Mouse (Mus musculus) MEL (cell line): ENCODE data around the gene Tmtc3.

Source experiments
- CTCF ChIP-seq, 3 experiments: IDR thresholded peaks in 2 of 3; conservative IDR thresholded peaks in 1 of 3; 2 replicates each; pipeline ENCODE4 v1.5.1; 2011 to 2012; ENCODE audit warnings: low read length in 3 of 3, low read depth in 2 of 3, mild to moderate bottlenecking in 2 of 3, improper control_type of control experiment in 1 of 3, inconsistent platforms in 1 of 3, mixed read lengths in 1 of 3, moderate library complexity in 1 of 3; ENCODE audit not compliant: control insufficient read depth in 1 of 3, insufficient read depth in 1 of 3, poor library complexity in 1 of 3, severe bottlenecking in 1 of 3
- E2F4 ChIP-seq: IDR thresholded peaks from 2 replicates; pipeline ENCODE4 v1.6.1; 2011; ENCODE audit warnings: low read depth, low read length, improper control_type of control experiment, borderline replicate concordance
- GATA1 ChIP-seq: IDR thresholded peaks from 2 replicates; pipeline ENCODE4 v1.6.1; 2011; ENCODE audit warnings: low read depth, low read length, improper control_type of control experiment
- HCFC1 ChIP-seq: IDR thresholded peaks from 2 replicates; pipeline ENCODE4 v1.6.1; 2012; ENCODE audit warnings: low read depth, mild to moderate bottlenecking, inconsistent platforms, low read length, improper control_type of control experiment, moderate library complexity
- TAL1 ChIP-seq: IDR thresholded peaks from 2 replicates; pipeline ENCODE4 v1.6.1; 2012; ENCODE audit warnings: mild to moderate bottlenecking, inconsistent platforms, low read length, moderate library complexity, mixed read lengths

DNA sequence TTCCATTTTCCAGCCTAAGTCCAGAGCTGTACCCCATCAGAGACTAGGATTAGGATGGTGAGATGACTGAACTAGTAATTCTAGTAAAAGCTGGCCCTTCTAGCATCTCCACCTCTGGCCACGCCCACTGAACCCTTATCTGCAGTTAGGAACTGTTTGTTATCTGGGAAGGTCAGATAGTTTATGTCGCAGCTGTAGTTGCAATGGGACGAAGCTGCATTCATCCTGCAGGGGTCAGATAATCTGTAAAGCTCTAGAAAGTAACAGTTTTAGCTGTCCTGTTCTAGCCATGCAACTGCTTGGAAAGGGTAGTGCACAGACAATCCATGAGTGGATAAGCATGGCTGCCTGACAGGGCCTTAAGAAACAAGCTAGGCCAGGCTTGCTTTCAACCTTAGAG is 11.2 kb upstream of the Tmtc3 start:
- TF ChIP-seq E2F4: no peak
- TF ChIP-seq CTCF (IDR thresholded peaks at IDR 0.05 in 2 of 3, conservative IDR thresholded peaks at IDR 0.05 in 1 of 3; ENCODE audit: control insufficient read depth in 1 of 3, insufficient read depth in 1 of 3, low read depth in 2 of 3, low read length in 3 of 3, poor library complexity in 1 of 3, severe bottlenecking in 1 of 3): no peak
- TF ChIP-seq TAL1: peak; percentile 53
- peak; percentile 86 for TF ChIP-seq GATA1
- no peak for TF ChIP-seq HCFC1
